Mouse (Mus musculus): Measurements from ENCODE around the gene Gm2310.

- TF ChIP-seq CTCF (conservative IDR thresholded peaks at IDR 0.05; ENCODE audit: insufficient read depth, insufficient read length, low read depth, low read length) (no peak), POLR2A (IDR thresholded peaks at IDR 0.05; ENCODE audit: low read depth, low read length) (no peak)
These were observed 6.8 kb downstream of the Gm2310 start for GRCm38 (mm10) chr15:8512957-8513356.

Measured in kidney, adult 2 months (tissue).